Mouse (Mus musculus) embryonic fibroblast, embryonic 13.5 days (primary cell): Measurements from ENCODE around the gene Adcyap1r1.

Source experiments
- CTCF ChIP-seq: IDR thresholded peaks from 2 replicates; pipeline ENCODE4 v1.5.1; 2011; ENCODE audit warnings: mild to moderate bottlenecking, control low read depth, low read length, moderate library complexity, borderline replicate concordance; ENCODE audit not compliant: insufficient read depth
- POLR2A ChIP-seq: IDR thresholded peaks from 2 replicates; pipeline ENCODE4 v1.6.1; 2011; ENCODE audit warnings: low read depth, mild to moderate bottlenecking, control low read depth, low read length, moderate library complexity

DNA sequence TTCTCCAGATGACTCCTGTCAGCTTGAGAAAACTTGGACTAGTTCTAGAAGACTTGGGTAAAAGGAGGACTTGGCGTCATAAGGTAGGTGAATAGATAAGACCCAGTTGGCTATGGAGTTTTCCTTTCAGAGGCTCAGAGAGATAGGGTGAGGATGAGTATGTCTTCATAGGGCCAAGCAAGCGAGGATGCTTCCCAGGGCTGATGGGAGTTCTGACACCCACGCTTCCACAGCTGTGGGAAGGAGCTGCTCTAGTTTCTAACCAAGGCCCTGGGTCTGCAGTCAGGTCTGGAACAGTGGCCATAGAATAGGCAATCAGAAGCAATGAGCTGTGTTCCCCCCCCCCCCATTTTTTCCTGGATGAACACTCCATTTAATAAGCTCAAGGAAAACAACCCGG is 44.4 kb upstream of the Adcyap1r1 start:
- TF ChIP-seq POLR2A (no peak), CTCF (no peak)
